Mouse (Mus musculus) thymus, adult 2 months (tissue): ENCODE results near the gene Ankrd54. TPM values are rescaled to one million over a fixed set of nuclear protein-coding genes. Genes with fewer than 3 reads are reported as not detected.

Experiments used
- DNase-seq: peaks from one replicate; pipeline ENCODE4 v3.0.0; 2021
- H3K27ac ChIP-seq: fragments of 200-500 bp; 2 replicates; pipeline ENCODE4 v1.5.1; 2012; ENCODE audit warnings: low read length, control low read depth; ENCODE audit not compliant: control insufficient read depth, insufficient read depth
- H3K27me3 ChIP-seq: fragments of 200-500 bp; 2 replicates; pipeline ENCODE4 v1.6.1; 2012; ENCODE audit warnings: mild to moderate bottlenecking, low read length, moderate library complexity, mixed read lengths; ENCODE audit not compliant: control insufficient read depth, insufficient read depth
- H3K36me3 ChIP-seq: fragments of 200-500 bp; 2 replicates; pipeline ENCODE4 v1.6.1; 2012; ENCODE audit warnings: mild to moderate bottlenecking, low read length, moderate library complexity; ENCODE audit not compliant: control insufficient read depth, insufficient read depth
- H3K4me1 ChIP-seq: fragments of 200-500 bp; replicated peaks from 2 replicates; pipeline ENCODE4 v1.6.1; 2012; ENCODE audit warnings: low read length; ENCODE audit not compliant: control insufficient read depth, insufficient read depth
- H3K4me3 ChIP-seq: fragments of 200-500 bp; 2 replicates; pipeline ENCODE4 v1.5.1; 2012; ENCODE audit warnings: mild to moderate bottlenecking, low read length, control low read depth, moderate library complexity; ENCODE audit not compliant: control insufficient read depth, insufficient read depth
- CTCF ChIP-seq: fragments of 200-500 bp; IDR thresholded peaks from 2 replicates; pipeline ENCODE4 v1.5.1; 2012; ENCODE audit warnings: mild to moderate bottlenecking, control low read depth, low read length, moderate library complexity, borderline replicate concordance; ENCODE audit not compliant: control insufficient read depth, poor library complexity, insufficient read depth; ENCODE audit errors: extremely low read depth
- POLR2A ChIP-seq: fragments of 200-500 bp; IDR thresholded peaks from 2 replicates; pipeline ENCODE4 v1.6.1; 2012; ENCODE audit warnings: mild to moderate bottlenecking, low read length, control low read depth, moderate library complexity; ENCODE audit not compliant: control insufficient read depth, poor library complexity, insufficient read depth; ENCODE audit errors: extremely low read depth
- WGBS: fragments of 180-500 bp; shearing (Covaris S2); methylation state at CpG from one replicate; pipeline ENCODE4 v1.1.7; 2018; 5-methylcytosine and 5-hydroxymethylcytosine counted together
- polyA plus RNA-seq: library from polyadenylated mRNA; depleted of rRNA; stranded (reverse); fragments of >200 nt; gene quantifications from 2 replicates; pipeline ENCODE4 v1.2.3, GENCODE M21; 2012

Gene Ankrd54
- polyA plus RNA-seq, 1 experiment, result 171 TPM

GRCm38 (mm10) chr15:79107966-79108365 lies 45.3 kb upstream of the Ankrd54 start:
- H3K4me1 ChIP-seq, result peaks cover 20% of the 10 kb centered on the region
- H3K36me3 ChIP-seq, result no peaks in the 10 kb centered on the region
- no peak overlapping the region for H3K27ac ChIP-seq
- no peak for DNase-seq
- 69% methylated on average over 7 of the region's 7 CpGs for WGBS
- no peaks in the 10 kb centered on the region for H3K27me3 ChIP-seq
- H3K4me3 ChIP-seq, result no peak overlapping the region
- TF ChIP-seq POLR2A (no peak), CTCF (no peak)

- peaks cover 14% of the 10 kb centered on the region for H3K4me1 ChIP-seq
- H3K36me3 ChIP-seq, result no peaks in the 10 kb centered on the region
- no peak for DNase-seq
- no peaks in the 10 kb centered on the region for H3K27me3 ChIP-seq
- TF ChIP-seq POLR2A, result no peak
- TF ChIP-seq CTCF, result no peak
- no peak overlapping the region for H3K27ac ChIP-seq
- no peak overlapping the region for H3K4me3 ChIP-seq
- 89% methylated on average over 2 of the region's 2 CpGs for WGBS
Measured at GRCm38 (mm10) chr15:79105804-79106203, 43.1 kb upstream of the Ankrd54 start.

DNA sequence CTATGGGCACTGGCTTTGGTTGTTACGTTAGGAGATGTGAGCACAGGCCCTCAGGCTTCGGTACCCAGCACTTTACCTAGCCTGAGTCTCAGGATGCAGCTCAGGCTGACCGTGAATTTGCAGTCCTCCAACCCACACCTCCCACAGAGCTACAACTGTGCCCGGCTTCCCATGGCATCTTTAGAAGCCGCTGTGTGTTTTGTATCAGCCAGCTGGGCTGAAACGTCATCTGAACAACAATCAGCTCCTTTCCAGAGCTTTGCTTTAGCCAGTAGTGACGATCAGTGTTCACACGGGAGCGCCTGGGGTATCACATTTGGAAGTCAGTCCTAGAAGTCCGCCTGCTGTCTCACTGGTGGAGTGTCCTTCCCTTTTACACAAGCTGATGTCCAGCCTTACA lies 40.6 kb upstream of the Ankrd54 start:
- Histone ChIP-seq H3K27ac (no peak overlapping the region), H3K27me3 (no peaks in the 10 kb centered on the region), H3K4me3 (no peak overlapping the region), H3K4me1 (0 out of 2 replicates have a peak, but pooled peaks cover under 1% of the 10 kb centered on the region), H3K36me3 (no peaks in the 10 kb centered on the region)
- no peak for TF ChIP-seq CTCF
- no peak for TF ChIP-seq POLR2A
- 92% methylated on average over 10 of the region's 10 CpGs for WGBS
- no peak for DNase-seq

- DNase-seq, result no peak
- TF ChIP-seq POLR2A (no peak), CTCF (no peak)
- Histone ChIP-seq H3K36me3 (no peaks in the 10 kb centered on the region), H3K4me3 (no peak overlapping the region), H3K4me1 (no peaks in the 10 kb centered on the region), H3K27ac (no peak overlapping the region), H3K27me3 (no peaks in the 10 kb centered on the region)
Measured at GRCm38 (mm10) chr15:79101531-79101930, 38.8 kb upstream of the Ankrd54 start.

GRCm38 (mm10) chr15:79100391-79100790 lies 37.7 kb upstream of the Ankrd54 start:
- Histone ChIP-seq H3K4me3 (no peak overlapping the region), H3K27me3 (no peaks in the 10 kb centered on the region), H3K27ac (no peak overlapping the region), H3K36me3 (peaks cover under 1% of the 10 kb centered on the region; the same call in 1 of the 2 replicates), H3K4me1 (no peaks in the 10 kb centered on the region)
- WGBS, result 93% methylated on average over 4 of the region's 4 CpGs
- no peak for DNase-seq
- no peak for TF ChIP-seq CTCF
- no peak for TF ChIP-seq POLR2A

DNA sequence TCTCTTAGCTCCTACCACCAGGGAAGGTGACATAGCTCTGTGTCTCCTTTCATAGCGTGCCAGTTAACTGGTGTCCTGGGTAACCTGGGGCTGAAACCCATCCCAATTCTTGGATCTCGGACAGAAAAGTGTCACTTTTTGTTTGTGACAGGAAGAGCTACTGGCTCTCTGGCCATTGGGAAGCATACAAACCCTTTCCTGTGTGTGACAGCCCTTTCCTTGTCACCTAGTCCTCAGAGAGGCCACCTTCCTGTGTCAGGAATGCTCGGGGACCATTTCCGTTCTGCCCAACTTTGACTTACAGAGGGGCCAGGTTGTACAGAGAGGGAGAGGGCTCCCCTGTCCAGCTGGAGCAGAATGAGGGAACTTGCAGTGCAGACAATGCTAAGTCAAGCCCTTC lies 36.8 kb upstream of the Ankrd54 start:
- no peaks in the 10 kb centered on the region for H3K27me3 ChIP-seq
- peaks cover 9% of the 10 kb centered on the region for H3K36me3 ChIP-seq
- WGBS, result 89% methylated on average over 4 of the region's 4 CpGs
- no peak for DNase-seq
- no peak overlapping the region for H3K27ac ChIP-seq
- H3K4me1 ChIP-seq, result no peaks in the 10 kb centered on the region
- no peak overlapping the region for H3K4me3 ChIP-seq
- TF ChIP-seq POLR2A (no peak), CTCF (no peak)

DNA sequence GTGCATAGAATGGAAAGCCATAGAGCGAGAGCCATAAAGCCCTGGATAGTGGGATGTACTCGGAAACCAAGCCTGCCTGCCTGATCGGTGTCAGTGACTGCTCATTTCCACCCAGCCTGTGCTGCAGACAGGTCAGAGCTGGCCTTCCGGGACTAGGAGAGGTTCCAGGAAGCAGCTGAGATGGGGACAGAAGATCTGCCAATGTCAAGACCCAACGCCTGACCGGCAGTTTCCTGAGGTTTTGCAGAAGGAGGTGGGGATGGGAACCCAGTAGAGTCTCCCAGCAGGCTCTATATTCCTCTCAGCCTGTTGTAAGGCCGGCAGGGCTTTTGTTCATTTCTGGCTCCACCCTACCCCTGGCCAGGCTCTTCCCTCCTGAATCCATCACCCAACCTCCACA lies 36.2 kb upstream of the Ankrd54 start:
- 38% methylated on average over 7 of the region's 7 CpGs for WGBS
- H3K4me1 ChIP-seq, result no peaks in the 10 kb centered on the region
- H3K27me3 ChIP-seq, result no peaks in the 10 kb centered on the region
- no peak overlapping the region for H3K4me3 ChIP-seq
- TF ChIP-seq CTCF, result no peak
- TF ChIP-seq POLR2A, result no peak
- no peak for DNase-seq
- H3K36me3 ChIP-seq, result peaks cover 15% of the 10 kb centered on the region
- H3K27ac ChIP-seq, result no peak overlapping the region
